Mouse (Mus musculus) heart, embryonic 14.5 days (tissue): ENCODE data around the gene Irf8. TPM values are rescaled to one million over a fixed set of nuclear protein-coding genes. Genes with fewer than 3 reads are reported as not detected.

Source experiments
- ATAC-seq: fragments of 200-750 bp; cut with Nextera tagmentation; 2 replicates; pipeline ENCODE4 v1.8.0; 2017; ENCODE audit warnings: low read depth, moderate TSS enrichment; ENCODE audit not compliant: insufficient number of reproducible peaks, insufficient read depth, low FRiP score
- H3K27ac ChIP-seq, 2 experiments: fragments of 200-500 bp in 1 of 2; fragments of 300-500 bp in 1 of 2; sonication (generic) in 1 of 2; replicated peaks in 1 of 2; 2 replicates each; pipeline ENCODE4 v1.5.1; 2012 to 2014; ENCODE audit warnings: low read depth in 2 of 2, low read length in 2 of 2, control low read depth in 1 of 2, mild to moderate bottlenecking in 1 of 2, mixed read lengths in 1 of 2; ENCODE audit not compliant: control insufficient read depth in 1 of 2, insufficient read depth in 1 of 2
- H3K27me3 ChIP-seq: fragments of 300-500 bp; sonication (generic); 2 replicates; pipeline ENCODE4 v1.6.1; 2014; ENCODE audit warnings: mild to moderate bottlenecking, low read length, control low read depth; ENCODE audit not compliant: control insufficient read depth, insufficient read depth
- H3K36me3 ChIP-seq: fragments of 300-500 bp; sonication (generic); 2 replicates; pipeline ENCODE4 v1.6.1; 2014; ENCODE audit warnings: mild to moderate bottlenecking, control low read depth, low read length, mixed read lengths; ENCODE audit not compliant: control insufficient read depth, insufficient read depth
- H3K4me1 ChIP-seq, 2 experiments: fragments of 200-500 bp in 1 of 2; fragments of 300-500 bp in 1 of 2; sonication (generic) in 1 of 2; 2 replicates each; pipeline ENCODE4 v1.6.1; 2012 to 2014; ENCODE audit warnings: low read length in 2 of 2, control low read depth in 1 of 2, mixed read lengths in 1 of 2; ENCODE audit not compliant: control insufficient read depth in 2 of 2, insufficient read depth in 2 of 2
- H3K4me2 ChIP-seq: fragments of 300-500 bp; sonication (generic); 2 replicates; pipeline ENCODE4 v1.6.1; 2014; ENCODE audit warnings: mild to moderate bottlenecking, low read length
- H3K4me3 ChIP-seq, 2 experiments: fragments of 200-500 bp in 1 of 2; fragments of 300-500 bp in 1 of 2; sonication (generic) in 1 of 2; 2 replicates each; pipeline ENCODE4 v1.5.1; 2012 to 2014; ENCODE audit warnings: low read length in 2 of 2, mild to moderate bottlenecking in 2 of 2, control low read depth in 1 of 2, low read depth in 1 of 2, moderate library complexity in 1 of 2; ENCODE audit not compliant: control insufficient read depth in 1 of 2, insufficient read depth in 1 of 2
- H3K9ac ChIP-seq: fragments of 300-500 bp; sonication (generic); 2 replicates; pipeline ENCODE4 v1.6.1; 2014; ENCODE audit warnings: mild to moderate bottlenecking, low read length
- H3K9me3 ChIP-seq: fragments of 300-500 bp; sonication (generic); 2 replicates; pipeline ENCODE4 v1.6.1; 2016; ENCODE audit warnings: low read length, control low read depth; ENCODE audit not compliant: control insufficient read depth
- WGBS: fragments of 180-500 bp; shearing (Covaris S2); extraction: QIAGEN DNeasy Blood & Tissue Kit; methylation state at CpG from one replicate; pipeline ENCODE4 v1.1.7; 2014; 5-methylcytosine and 5-hydroxymethylcytosine counted together
- polyA plus RNA-seq: library from polyadenylated mRNA; unstranded; fragments of >200 nt; fragmentation: Nextera tagmentation; extraction: Ambion mirVana; gene quantifications from 2 replicates; pipeline ENCODE4 v1.2.1, GENCODE M21; 2014

The Irf8 gene
- polyA plus RNA-seq, 1 experiment from 2014 or later = 7.5 TPM

- peaks cover 0 to 4% of the 10 kb centered on the region in 2 experiments; a peak in 2 of 4 replicates for H3K4me1 ChIP-seq
- no peak overlapping the region for H3K4me3 ChIP-seq
- peaks cover 3% of the 10 kb centered on the region for H3K27me3 ChIP-seq
- ATAC-seq = no peak
- H3K9ac ChIP-seq = no peak overlapping the region
- WGBS = 91% methylated on average over 7 of the region's 7 CpGs
- H3K27ac ChIP-seq = no peak overlapping the region
- H3K4me2 ChIP-seq = no peak overlapping the region
- H3K36me3 ChIP-seq = no peaks in the 10 kb centered on the region
- no peaks in the 10 kb centered on the region; the same call in 1 of the 2 replicates for H3K9me3 ChIP-seq
These were observed 42.9 kb downstream of the Irf8 start for GRCm38 (mm10) chr8:120779106-120779505.

GRCm38 (mm10) chr8:120783781-120784180 is 47.6 kb downstream of the Irf8 start:
- ATAC-seq = no peak
- no peaks in the 10 kb centered on the region; the same call in 1 of the 2 replicates for H3K9me3 ChIP-seq
- no peaks in the 10 kb centered on the region for H3K36me3 ChIP-seq
- H3K4me3 ChIP-seq = no peak overlapping the region
- WGBS = 80% methylated on average over 4 of the region's 4 CpGs
- no peak overlapping the region for H3K9ac ChIP-seq
- peaks cover 0 to under 1% of the 10 kb centered on the region in 2 experiments; a peak in 1 of 4 replicates for H3K4me1 ChIP-seq
- H3K4me2 ChIP-seq = no peak overlapping the region
- no peaks in the 10 kb centered on the region for H3K27me3 ChIP-seq
- no peak overlapping the region for H3K27ac ChIP-seq

- WGBS = 43% methylated on average over 4 of the region's 4 CpGs
- no peak overlapping the region for H3K4me2 ChIP-seq
- no peak overlapping the region for H3K27ac ChIP-seq
- ATAC-seq = no peak
- H3K36me3 ChIP-seq = no peaks in the 10 kb centered on the region
- no peak overlapping the region for H3K4me3 ChIP-seq
- H3K9ac ChIP-seq = no peak overlapping the region
- no peaks in the 10 kb centered on the region for H3K9me3 ChIP-seq
- no peaks in the 10 kb centered on the region for H3K27me3 ChIP-seq
- peaks cover 5 to 9% of the 10 kb centered on the region in 2 experiments; a peak in 3 of 4 replicates for H3K4me1 ChIP-seq
These were observed 50.6 kb downstream of the Irf8 start for GRCm38 (mm10) chr8:120786753-120787152.

- Histone ChIP-seq H3K36me3 (no peaks in the 10 kb centered on the region), H3K27ac (no peak overlapping the region), H3K4me2 (no peak overlapping the region), H3K9me3 (no peaks in the 10 kb centered on the region), H3K9ac (no peak overlapping the region), H3K4me1 (peaks cover 5 to 9% of the 10 kb centered on the region in 2 experiments; a peak in 3 of 4 replicates), H3K27me3 (no peaks in the 10 kb centered on the region), H3K4me3 (no peak overlapping the region)
- 38% methylated on average over 5 of the region's 5 CpGs for WGBS
- ATAC-seq = no peak
These were observed 51.5 kb downstream of the Irf8 start for GRCm38 (mm10) chr8:120787631-120788030.

GRCm38 (mm10) chr8:120792710-120793109 is 56.6 kb downstream of the Irf8 start:
- Histone ChIP-seq H3K36me3 (no peaks in the 10 kb centered on the region), H3K27ac (no peak overlapping the region), H3K4me1 (peaks cover 5 to 9% of the 10 kb centered on the region in 2 experiments; a peak in 3 of 4 replicates), H3K27me3 (no peaks in the 10 kb centered on the region; the same call in 1 of the 2 replicates), H3K4me2 (no peak overlapping the region), H3K9ac (no peak overlapping the region), H3K4me3 (no peak overlapping the region), H3K9me3 (no peaks in the 10 kb centered on the region)
- WGBS = 84% methylated on average over 15 of the region's 15 CpGs
- no peak for ATAC-seq

- Histone ChIP-seq H3K27me3 (peaks cover 14% of the 10 kb centered on the region), H3K4me3 (no peak overlapping the region), H3K4me2 (no peak overlapping the region), H3K9ac (no peak overlapping the region), H3K27ac (no peak overlapping the region), H3K4me1 (no peaks in the 10 kb centered on the region), H3K36me3 (no peaks in the 10 kb centered on the region), H3K9me3 (no peaks in the 10 kb centered on the region)
- no peak for ATAC-seq
- 46% methylated on average over 9 of the region's 9 CpGs for WGBS
These were observed 59.9 kb downstream of the Irf8 start for GRCm38 (mm10) chr8:120795944-120796635.

- H3K27me3 ChIP-seq = peaks cover 24% of the 10 kb centered on the region
- no peak overlapping the region for H3K9ac ChIP-seq
- H3K4me3 ChIP-seq = no peak overlapping the region
- no peak overlapping the region for H3K4me2 ChIP-seq
- H3K27ac ChIP-seq = no peak overlapping the region
- H3K4me1 ChIP-seq = no peaks in the 10 kb centered on the region
- no peaks in the 10 kb centered on the region for H3K9me3 ChIP-seq
- ATAC-seq = no peak
- WGBS = 81% methylated on average over 9 of the region's 9 CpGs
- H3K36me3 ChIP-seq = no peaks in the 10 kb centered on the region
These were observed 61.0 kb downstream of the Irf8 start for GRCm38 (mm10) chr8:120797019-120797727.
